ENCODE assay signal across 25 mouse cellular contexts in the genomic region with DNA sequence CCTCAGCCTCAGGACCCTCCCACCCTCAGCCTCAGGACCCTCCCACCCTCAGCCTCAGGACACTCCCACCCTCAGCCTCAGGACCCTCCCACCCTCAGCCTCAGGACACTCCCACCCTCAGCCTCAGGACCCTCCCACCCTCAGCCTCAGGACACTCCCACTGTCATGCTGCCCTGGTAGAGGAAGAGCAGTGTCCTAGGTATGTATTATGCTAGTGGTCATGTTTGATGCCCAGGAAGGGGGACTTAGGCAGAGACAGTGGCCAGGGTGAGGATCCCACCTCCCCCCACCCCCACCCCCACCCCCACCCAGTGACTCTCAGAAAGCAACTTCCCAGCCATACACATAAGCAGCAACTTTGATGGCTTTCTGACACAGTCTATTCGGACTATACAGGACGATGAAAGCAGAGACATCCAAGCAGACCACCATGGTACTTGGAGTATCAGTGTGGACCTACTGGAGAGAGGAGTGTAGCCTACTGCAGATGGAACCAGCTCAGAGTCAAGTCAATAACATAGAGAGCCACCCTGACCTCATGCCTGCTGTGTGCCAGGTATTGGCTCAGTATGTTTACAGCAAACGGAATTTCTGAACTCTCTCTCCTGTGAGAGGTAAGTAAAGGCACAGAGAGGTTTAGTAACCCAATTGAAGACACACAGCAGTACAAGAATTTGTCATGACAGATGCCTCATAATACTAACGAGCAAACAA. TPM values are rescaled to one million over a fixed set of nuclear protein-coding genes. Genes with fewer than 3 reads are reported as not detected.
DNase-seq lines count a peak whose midpoint lies in the region; ATAC-seq and TF ChIP-seq lines count a peak whose summit lies in the region.
"Had no signal": no experiment of that assay in that cellular context is flagged by ENCODE, and none has a peak within 500 bp of the region (broad histone marks: within the 10 kb centered on the region; RNA-seq: fewer than 3 reads in every experiment).

No protein-coding gene starts in this region.

- H3K4me3 ChIP-seq in intestine, embryonic 14.5 days (ENCODE audit: low read depth, low read length): no peak overlapping the region
- no peak overlapping the region for H3K4me3 ChIP-seq in intestine, embryonic 16.5 days (ENCODE audit: low read length)
- H3K4me3 ChIP-seq in lung, embryonic 14.5 days (ENCODE audit: low read depth, low read length): no peak overlapping the region
- H3K4me3 ChIP-seq in limb, embryonic 11.5 days (ENCODE audit: low read depth, low read length): no peak overlapping the region
- H3K4me3 ChIP-seq in stomach, embryonic 16.5 days (replicated peaks; ENCODE audit: low read length): no peak overlapping the region
- H3K4me3 ChIP-seq: forebrain, embryonic 15.5 days; heart, embryonic 12.5 days; midbrain, embryonic 12.5 days; stomach, embryonic 15.5 days had no signal

- ATAC-seq in intestine, embryonic 14.5 days (replicated peaks; ENCODE audit: low FRiP score, low TSS enrichment, low read depth): 0 out of 2 replicates have a peak, but pooled peaks have one; percentile 52
- ATAC-seq in intestine, embryonic 16.5 days: no peak
- ATAC-seq in lung, embryonic 14.5 days (ENCODE audit: insufficient read depth): peak; percentile 68
- ATAC-seq in limb, embryonic 11.5 days (ENCODE audit: insufficient number of reproducible peaks, low FRiP score, low TSS enrichment, low read depth): peak; percentile 58
- peak; percentile 38; the same call in 1 of the 2 replicates for ATAC-seq in stomach, embryonic 16.5 days (ENCODE audit: insufficient read depth, low FRiP score)
- ATAC-seq: forebrain, embryonic 15.5 days had no signal

- DNase-seq in intestine, embryonic 14.5 days (ENCODE audit: low spot score): no peak
- no peak for DNase-seq in lung, embryonic 14.5 days
- no peak for DNase-seq in lung, postnatal 36 days
- DNase-seq in limb, embryonic 11.5 days (ENCODE audit: low spot score): no peak
- no peak for DNase-seq in frontal cortex, postnatal 25 days (ENCODE audit: low spot score in 2 of 2)
- DNase-seq: adrenal gland, adult 2 months; B cell, adult 2 months; cerebellum, adult 11 months; cerebellum, postnatal 10 days; gastrocnemius, postnatal 25 days; heart, adult 18-20 months; heart, postnatal 10 days; kidney, adult 2 months; kidney, postnatal 36 days; right cerebral cortex, postnatal 14 days; thymus, adult 2 months had no signal

- no peaks in the 10 kb centered on the region for H3K36me3 ChIP-seq in intestine, embryonic 14.5 days (ENCODE audit: control insufficient read depth, insufficient read depth, low read length)
- no peaks in the 10 kb centered on the region for H3K36me3 ChIP-seq in intestine, embryonic 16.5 days (ENCODE audit: control insufficient read depth, insufficient read depth, low read length)
- no peaks in the 10 kb centered on the region for H3K36me3 ChIP-seq in lung, embryonic 14.5 days (ENCODE audit: insufficient read depth)
- H3K36me3 ChIP-seq in limb, embryonic 11.5 days (ENCODE audit: control insufficient read depth, insufficient read depth, low read length): no peaks in the 10 kb centered on the region
- no peaks in the 10 kb centered on the region for H3K36me3 ChIP-seq in stomach, embryonic 16.5 days (ENCODE audit: control insufficient read depth, insufficient read depth, low read length)
- H3K36me3 ChIP-seq: forebrain, embryonic 15.5 days; G1E; heart, embryonic 12.5 days; hindbrain, embryonic 10.5 days; midbrain, embryonic 12.5 days; stomach, embryonic 15.5 days had no signal

- TF ChIP-seq CTCF in lung, embryonic 14.5 days (IDR thresholded peaks at IDR 0.05; ENCODE audit: low read depth): no peak

- 60% methylated on average over 4 of the region's 4 CpGs for WGBS in intestine, embryonic 14.5 days
- WGBS in intestine, embryonic 16.5 days: 68% methylated on average over 4 of the region's 4 CpGs
- 68% methylated on average over 4 of the region's 4 CpGs for WGBS in lung, embryonic 14.5 days
- 69% methylated on average over 4 of the region's 4 CpGs for WGBS in limb, embryonic 11.5 days
- 65% methylated on average over 4 of the region's 4 CpGs for WGBS in stomach, embryonic 16.5 days

- no peak overlapping the region for H3K9ac ChIP-seq in intestine, embryonic 14.5 days (ENCODE audit: low read length)
- no peak overlapping the region for H3K9ac ChIP-seq in intestine, embryonic 16.5 days (ENCODE audit: low read depth, low read length)
- H3K9ac ChIP-seq in lung, embryonic 14.5 days: no peak overlapping the region
- H3K9ac ChIP-seq in limb, embryonic 11.5 days (ENCODE audit: low read length): no peak overlapping the region
- no peak overlapping the region for H3K9ac ChIP-seq in stomach, embryonic 16.5 days (ENCODE audit: low read length)
- H3K9ac ChIP-seq: forebrain, embryonic 15.5 days; heart, embryonic 12.5 days; midbrain, embryonic 12.5 days; stomach, embryonic 15.5 days had no signal

- H3K27me3 ChIP-seq in intestine, embryonic 14.5 days (replicated peaks; ENCODE audit: control insufficient read depth, insufficient read depth, low read length): no peaks in the 10 kb centered on the region
- H3K27me3 ChIP-seq in intestine, embryonic 16.5 days (replicated peaks; ENCODE audit: control insufficient read depth, insufficient read depth, low read length): no peaks in the 10 kb centered on the region
- H3K27me3 ChIP-seq in lung, embryonic 14.5 days (ENCODE audit: insufficient read depth, low read length): no peaks in the 10 kb centered on the region; the same call in 1 of the 2 replicates
- H3K27me3 ChIP-seq in limb, embryonic 11.5 days (ENCODE audit: control insufficient read depth, insufficient read depth, low read length): no peaks in the 10 kb centered on the region
- H3K27me3 ChIP-seq in stomach, embryonic 16.5 days (ENCODE audit: control insufficient read depth, insufficient read depth, low read length): no peaks in the 10 kb centered on the region
- H3K27me3 ChIP-seq: CH12.LX; forebrain, embryonic 15.5 days; stomach, embryonic 15.5 days had no signal

- no peak overlapping the region for H3K27ac ChIP-seq in intestine, embryonic 14.5 days (ENCODE audit: low read depth)
- no peak overlapping the region for H3K27ac ChIP-seq in intestine, embryonic 16.5 days (ENCODE audit: low read length)
- H3K27ac ChIP-seq in lung, embryonic 14.5 days (ENCODE audit: low read depth): no peak overlapping the region
- H3K27ac ChIP-seq in limb, embryonic 11.5 days (replicated peaks; ENCODE audit: low read depth, low read length): no peak overlapping the region
- H3K27ac ChIP-seq in stomach, embryonic 16.5 days (ENCODE audit: low read length): no peak overlapping the region
- H3K27ac ChIP-seq: forebrain, embryonic 15.5 days; midbrain, embryonic 12.5 days had no signal

- H3K4me2 ChIP-seq in intestine, embryonic 14.5 days (ENCODE audit: low read length): no peak overlapping the region
- no peak overlapping the region for H3K4me2 ChIP-seq in intestine, embryonic 16.5 days (ENCODE audit: low read depth, low read length)
- H3K4me2 ChIP-seq in lung, embryonic 14.5 days: no peak overlapping the region
- no peak overlapping the region for H3K4me2 ChIP-seq in limb, embryonic 11.5 days (ENCODE audit: low read depth, severe bottlenecking)
- H3K4me2 ChIP-seq in stomach, embryonic 16.5 days (ENCODE audit: low read depth, low read length): no peak overlapping the region

- H3K4me1 ChIP-seq in intestine, embryonic 14.5 days (replicated peaks; ENCODE audit: control insufficient read depth, insufficient read depth, low read length): peaks cover 34% of the 10 kb centered on the region
- peaks cover 21% of the 10 kb centered on the region for H3K4me1 ChIP-seq in intestine, embryonic 16.5 days (ENCODE audit: control insufficient read depth, insufficient read depth, low read length)
- peaks cover 11% of the 10 kb centered on the region for H3K4me1 ChIP-seq in lung, embryonic 14.5 days (ENCODE audit: insufficient read depth)
- H3K4me1 ChIP-seq in limb, embryonic 11.5 days (ENCODE audit: control insufficient read depth, insufficient read depth, low read length): peaks cover 19% of the 10 kb centered on the region
- H3K4me1 ChIP-seq in stomach, embryonic 16.5 days (ENCODE audit: control insufficient read depth, insufficient read depth, low read length): peaks cover 30% of the 10 kb centered on the region

- no peaks in the 10 kb centered on the region for H3K9me3 ChIP-seq in intestine, embryonic 14.5 days (ENCODE audit: control insufficient read depth, low read length)
- no peaks in the 10 kb centered on the region for H3K9me3 ChIP-seq in intestine, embryonic 16.5 days (ENCODE audit: control insufficient read depth, low read length)
- H3K9me3 ChIP-seq in lung, embryonic 14.5 days (ENCODE audit: low read depth, low read length): no peaks in the 10 kb centered on the region
- no peaks in the 10 kb centered on the region for H3K9me3 ChIP-seq in limb, embryonic 11.5 days (ENCODE audit: control insufficient read depth, low read length)
- no peaks in the 10 kb centered on the region for H3K9me3 ChIP-seq in stomach, embryonic 16.5 days (replicated peaks; ENCODE audit: control insufficient read depth, low read length)
- H3K9me3 ChIP-seq: forebrain, embryonic 15.5 days; heart, embryonic 12.5 days; hindbrain, embryonic 10.5 days; midbrain, embryonic 12.5 days; stomach, embryonic 15.5 days had no signal

RNA-seq across cellular contexts. Expression of a gene that starts 28.8 kb away (rescaled TPM):
- polyA plus RNA-seq in intestine, embryonic 14.5 days (2014; fragmentation: Nextera tagmentation; extraction: Ambion mirVana): 398 and 437 TPM in 2 replicates
- 325 and 385 TPM in 2 replicates for polyA plus RNA-seq in intestine, embryonic 16.5 days (2015; fragmentation: Nextera tagmentation; extraction: Ambion mirVana)
- polyA plus RNA-seq in lung, embryonic 14.5 days (2014; fragmentation: Nextera tagmentation; extraction: Ambion mirVana): 468 and 481 TPM in 2 replicates
- polyA plus RNA-seq in limb, embryonic 11.5 days (2014; fragmentation: Nextera tagmentation; extraction: Ambion mirVana): 95.6 and 121 TPM in 2 replicates
- polyA plus RNA-seq in stomach, embryonic 16.5 days (2015; fragmentation: Nextera tagmentation; extraction: Ambion mirVana): 449 and 542 TPM in 2 replicates
- polyA plus RNA-seq: G1E had no signal
